8 mouse cellular contexts compared by ENCODE assay signal in genomic region chr2:91114781-91115577, GRCm38 (mm10). TPM values are rescaled to one million over a fixed set of nuclear protein-coding genes. Genes with fewer than 3 reads are reported as not detected.
DNase-seq lines count a peak whose midpoint lies in the region; ATAC-seq and TF ChIP-seq lines count a peak whose summit lies in the region.

No protein-coding gene starts in this region.

- dilution Hi-C loops in CH12.LX (cut with MboI; ENCODE audit: extremely low pct_ligation_motif_present, extremely low pct_unique_long_range_greater_than_20kb, low sequenced_read_pairs), result no loop called here

- no peaks in the 10 kb centered on the region; the same call in none of the 2 replicates for H3K79me2 ChIP-seq in CH12.LX (replicated peaks; ENCODE audit: control insufficient read depth, extremely low read depth, insufficient read depth, poor library complexity, severe bottlenecking)

- peak; percentile 80 for ATAC-seq in forebrain, embryonic 14.5 days

- H3K4me1 ChIP-seq in CH12.LX (ENCODE audit: control insufficient read depth in 1 of 2, insufficient read depth in 2 of 2), result peaks cover 0 to 5% of the 10 kb centered on the region in 2 experiments; a peak in 1 of 4 replicates
- H3K4me1 ChIP-seq in forebrain, embryonic 14.5 days (ENCODE audit: control insufficient read depth, insufficient read depth, low read length), result peaks cover 4% of the 10 kb centered on the region; the same call in 1 of the 2 replicates

- no peak overlapping the region for H3K4me2 ChIP-seq in CH12.LX (ENCODE audit: insufficient read depth, low read depth, poor library complexity, severe bottlenecking)
- peak overlapping the region; percentile 61 for H3K4me2 ChIP-seq in forebrain, embryonic 14.5 days (ENCODE audit: low read length)

- no peak for TF ChIP-seq POLR2A in CH12.LX (IDR thresholded peaks at IDR 0.05; ENCODE audit: low read depth, low read length)

- no peak overlapping the region for H3K4me3 ChIP-seq in CH12.LX (replicated peaks in 1 of 3; ENCODE audit: low read depth in 2 of 3, low read length in 2 of 3, poor library complexity in 1 of 3)
- H3K4me3 ChIP-seq in forebrain, embryonic 14.5 days (ENCODE audit: low read depth, low read length), result peak overlapping the region; percentile 23

- WGBS in forebrain, embryonic 14.5 days, result 6% methylated on average over 42 of the region's 42 CpGs

- no peak for TF ChIP-seq EP300 in CH12.LX (IDR thresholded peaks at IDR 0.05; ENCODE audit: low read length)

- peak; percentile 58 for DNase-seq in CH12.LX (ENCODE audit: extremely low read depth)
- peak; percentile 76 for DNase-seq in c-Kit-positive CD71-positive TER-119-positive erythroid progenitor cells, embryonic 14.5 days (ENCODE audit: low spot score)
- DNase-seq in forebrain, embryonic 14.5 days (ENCODE audit: low spot score), result peak; percentile 87
- peak; percentile 98 to 99 for DNase-seq in heart, postnatal 14 days
- DNase-seq in layer of hippocampus, adult 18-20 months (ENCODE audit: low spot score in 2 of 2), result peak; percentile 82 to 95
- DNase-seq in lung, adult 18-20 months, result peak; percentile 94 to 96
- DNase-seq in ovary, postnatal 36 days (ENCODE audit: low spot score), result peak; percentile 98
- DNase-seq in thymus, postnatal 14 days, result peak; percentile 77

- no peaks in the 10 kb centered on the region for H3K9me3 ChIP-seq in CH12.LX (replicated peaks; ENCODE audit: low read length)
- H3K9me3 ChIP-seq in forebrain, embryonic 14.5 days (replicated peaks; ENCODE audit: control insufficient read depth, low read length), result no peaks in the 10 kb centered on the region

- intact Hi-C loops in heart, postnatal 14 days (cut with DNase I), result loop anchor here (1.0 to 10.0 kb wide), 5 partner anchors 79 to 362 kb away; partner anchors contain the start of genes Arfgap2 and Ddb2

- H3K27ac ChIP-seq in CH12.LX (ENCODE audit: insufficient read depth, low read depth), result no peak overlapping the region
- no peak overlapping the region for H3K27ac ChIP-seq in forebrain, embryonic 14.5 days (ENCODE audit: low read depth, low read length)

- TF ChIP-seq CTCF in CH12.LX (conservative IDR thresholded peaks at IDR 0.05 in 1 of 2, IDR thresholded peaks at IDR 0.05 in 1 of 2; ENCODE audit: low read depth in 2 of 2, low read length in 2 of 2), result peak in 1 of 2 experiments; percentile 96; a peak in 2 of 4 replicates

- no peaks in the 10 kb centered on the region for H3K27me3 ChIP-seq in CH12.LX (replicated peaks)
- H3K27me3 ChIP-seq in forebrain, embryonic 14.5 days (replicated peaks; ENCODE audit: control insufficient read depth, insufficient read depth, low read length), result no peaks in the 10 kb centered on the region

- peaks cover 63 to 86% of the 10 kb centered on the region in 2 experiments for H3K36me3 ChIP-seq in CH12.LX (replicated peaks in 1 of 2; ENCODE audit: control insufficient read depth in 1 of 2, insufficient read depth in 1 of 2, low read length in 1 of 2)
- no peaks in the 10 kb centered on the region for H3K36me3 ChIP-seq in forebrain, embryonic 14.5 days (ENCODE audit: control insufficient read depth, insufficient read depth, low read length)

- no peak overlapping the region for H3K9ac ChIP-seq in CH12.LX (ENCODE audit: insufficient read depth, low read depth)
- H3K9ac ChIP-seq in forebrain, embryonic 14.5 days (ENCODE audit: low read length), result peak overlapping the region; percentile 47; the same call in 1 of the 2 replicates

- peak; percentile 69 for TF ChIP-seq RAD21 in CH12.LX (IDR thresholded peaks at IDR 0.05; ENCODE audit: low read depth, low read length)

- in situ Hi-C loops in CH12.LX (cut with MboI; ENCODE audit: low pct_ligation_motif_present, low pct_unique_long_range_greater_than_20kb, low sequenced_read_pairs), result no loop called here

TF ChIP-seq in CH12.LX, 34 proteins besides CTCF, POLR2A, EP300 and RAD21:
- no peak for TF ChIP-seq ZNF384 (IDR thresholded peaks at IDR 0.05; ENCODE audit: low read depth, low read length)
- TF ChIP-seq ELF1 (IDR thresholded peaks at IDR 0.05; ENCODE audit: low read depth, low read length), result no peak
- TF ChIP-seq USF1 (IDR thresholded peaks at IDR 0.05; ENCODE audit: low read depth, low read length), result no peak
- no peak for TF ChIP-seq NRF1 (IDR thresholded peaks at IDR 0.05; ENCODE audit: low read depth, low read length)
- TF ChIP-seq MYC (IDR thresholded peaks at IDR 0.05; ENCODE audit: low read depth, low read length), result no peak
- TF ChIP-seq UBTF (IDR thresholded peaks at IDR 0.05; ENCODE audit: low read depth, low read length), result no peak
- peak; percentile 68 for TF ChIP-seq SMC3 (IDR thresholded peaks at IDR 0.05; ENCODE audit: low read depth, low read length)
TF ChIP-seq in CH12.LX: peak in this region for 1.

RNA-seq across cellular contexts. Expression of gene Mybpc3, which starts 3.0 kb away (rescaled TPM):
- 0.04 TPM in 2 replicates for total RNA-seq in CH12.LX (2012; rRNA removed)
- 0.07 and 0.15 TPM in 2 replicates for total RNA-seq in CH12.LX (2014; rRNA removed)
- 0.27 TPM in 2 replicates for polyA plus RNA-seq in CH12.LX (2012; ENCODE audit: insufficient read length, low read depth)
- not detected in 2 replicates for polyA plus RNA-seq in forebrain, embryonic 14.5 days (2014; fragmentation: Nextera tagmentation; extraction: Ambion mirVana)
- 1,000 to 10,000 TPM; 1,701 to 1,920 TPM for total RNA-seq in heart, postnatal 14 days (2021)
- total RNA-seq in layer of hippocampus, adult 18-20 months (2021), result under 1 TPM; 0.12 to 0.18 TPM

RNA-seq across cellular contexts. Expression of gene Spi1, which starts 32.8 kb away (rescaled TPM):
- 22.7 and 24.7 TPM in 2 replicates for total RNA-seq in CH12.LX (2012; rRNA removed)
- total RNA-seq in CH12.LX (2014; rRNA removed), result 29.7 and 42.6 TPM in 2 replicates
- 35.2 and 45.7 TPM in 2 replicates for polyA plus RNA-seq in CH12.LX (2012; ENCODE audit: insufficient read length, low read depth)
- 2.4 and 2.9 TPM in 2 replicates for polyA plus RNA-seq in forebrain, embryonic 14.5 days (2014; fragmentation: Nextera tagmentation; extraction: Ambion mirVana)
- 1 to 10 TPM; 4.1 TPM for total RNA-seq in heart, postnatal 14 days (2021)
- total RNA-seq in layer of hippocampus, adult 18-20 months (2021), result 1 to 10 TPM; 2.8 to 4.0 TPM

RNA-seq across cellular contexts. Expression of gene Slc39a13, which starts 44.8 kb away (rescaled TPM):
- total RNA-seq in CH12.LX (2012; rRNA removed) (7.5 and 8.4 TPM in 2 replicates), CH12.LX (2014; rRNA removed) (3.5 and 4.3 TPM in 2 replicates)
- 7.2 and 8.1 TPM in 2 replicates for polyA plus RNA-seq in CH12.LX (2012; ENCODE audit: insufficient read length, low read depth)
- polyA plus RNA-seq in forebrain, embryonic 14.5 days (2014; fragmentation: Nextera tagmentation; extraction: Ambion mirVana), result 16.1 and 18.0 TPM in 2 replicates
- 10 to 100 TPM; 24.7 to 25.5 TPM for total RNA-seq in heart, postnatal 14 days (2021)
- 10 to 100 TPM; 26.2 to 32.7 TPM for total RNA-seq in layer of hippocampus, adult 18-20 months (2021)

Comparison
In these comparisons a context has a peak if more than half of its experiments do, and no peak if none do; other contexts are left out.
1. RNA of gene Mybpc3, which starts 3.0 kb away (total RNA-seq): 1,701 to 1,920 TPM in heart, postnatal 14 days; 0.12 to 0.18 TPM in layer of hippocampus, adult 18-20 months and 0.04 to 0.15 TPM in CH12.LX; every median in the first group is over 1,000 times any median in the second.
2. RNA of gene Spi1, which starts 32.8 kb away (total RNA-seq): 22.7 to 42.6 TPM in CH12.LX; 4.1 TPM in heart, postnatal 14 days and 2.8 to 4.0 TPM in layer of hippocampus, adult 18-20 months; every median in the first group is over 4 times any median in the second.
3. Peak in every context shown above with its lines, with median percentiles within 50 percentile points of each other: DNase-seq.